Mouse (Mus musculus) intestine, embryonic 14.5 days (tissue): ENCODE measurements around the gene Chrna4. TPM values are rescaled to one million over a fixed set of nuclear protein-coding genes. Genes with fewer than 3 reads are reported as not detected.

ENCODE experiments used
- ATAC-seq: fragments of 200-750 bp; cut with Nextera tagmentation; replicated peaks from 2 replicates; pipeline ENCODE4 v1.8.0; 2017; ENCODE audit warnings: low read depth, moderate number of reproducible peaks, moderate TSS enrichment, moderate library complexity; ENCODE audit not compliant: low FRiP score, low TSS enrichment
- DNase-seq: peaks from one replicate; pipeline ENCODE4 v3.0.0-alpha.2; 2018; ENCODE audit warnings: low spot score
- H3K27ac ChIP-seq: fragments of 300-500 bp; sonication (generic); 2 replicates; pipeline ENCODE4 v1.5.1; 2014; ENCODE audit warnings: low read depth, mild to moderate bottlenecking, control low read depth
- H3K27me3 ChIP-seq: fragments of 300-500 bp; sonication (generic); replicated peaks from 2 replicates; pipeline ENCODE4 v1.6.1; 2014; ENCODE audit warnings: low read length, control low read depth; ENCODE audit not compliant: control insufficient read depth, insufficient read depth
- H3K36me3 ChIP-seq: fragments of 300-500 bp; sonication (generic); 2 replicates; pipeline ENCODE4 v1.6.1; 2014; ENCODE audit warnings: low read length, control low read depth; ENCODE audit not compliant: control insufficient read depth, insufficient read depth
- H3K4me1 ChIP-seq: fragments of 300-500 bp; sonication (generic); replicated peaks from 2 replicates; pipeline ENCODE4 v1.6.1; 2014; ENCODE audit warnings: low read length, control low read depth, mixed read lengths; ENCODE audit not compliant: control insufficient read depth, insufficient read depth
- H3K4me2 ChIP-seq: fragments of 300-500 bp; sonication (generic); 2 replicates; pipeline ENCODE4 v1.6.1; 2014; ENCODE audit warnings: low read length
- H3K4me3 ChIP-seq: fragments of 300-500 bp; sonication (generic); 2 replicates; pipeline ENCODE4 v1.5.1; 2014; ENCODE audit warnings: low read depth, low read length, control low read depth, mixed read lengths
- H3K9ac ChIP-seq: fragments of 300-500 bp; sonication (generic); 2 replicates; pipeline ENCODE4 v1.6.1; 2014; ENCODE audit warnings: mild to moderate bottlenecking, low read length
- H3K9me3 ChIP-seq: fragments of 300-500 bp; sonication (generic); 2 replicates; pipeline ENCODE4 v1.6.1; 2016; ENCODE audit warnings: low read length, control low read depth; ENCODE audit not compliant: control insufficient read depth
- WGBS: fragments of 180-500 bp; shearing (Covaris S2); extraction: QIAGEN DNeasy Blood & Tissue Kit; methylation state at CpG from one replicate; pipeline ENCODE4 v1.1.7; 2014; 5-methylcytosine and 5-hydroxymethylcytosine counted together
- polyA plus RNA-seq: library from polyadenylated mRNA; unstranded; fragments of >200 nt; fragmentation: Nextera tagmentation; extraction: Ambion mirVana; gene quantifications from 2 replicates; pipeline ENCODE4 v1.2.1, GENCODE M21; 2014

The Chrna4 gene
- polyA plus RNA-seq, 1 experiment from 2014 or later, result 2.1 TPM

DNA sequence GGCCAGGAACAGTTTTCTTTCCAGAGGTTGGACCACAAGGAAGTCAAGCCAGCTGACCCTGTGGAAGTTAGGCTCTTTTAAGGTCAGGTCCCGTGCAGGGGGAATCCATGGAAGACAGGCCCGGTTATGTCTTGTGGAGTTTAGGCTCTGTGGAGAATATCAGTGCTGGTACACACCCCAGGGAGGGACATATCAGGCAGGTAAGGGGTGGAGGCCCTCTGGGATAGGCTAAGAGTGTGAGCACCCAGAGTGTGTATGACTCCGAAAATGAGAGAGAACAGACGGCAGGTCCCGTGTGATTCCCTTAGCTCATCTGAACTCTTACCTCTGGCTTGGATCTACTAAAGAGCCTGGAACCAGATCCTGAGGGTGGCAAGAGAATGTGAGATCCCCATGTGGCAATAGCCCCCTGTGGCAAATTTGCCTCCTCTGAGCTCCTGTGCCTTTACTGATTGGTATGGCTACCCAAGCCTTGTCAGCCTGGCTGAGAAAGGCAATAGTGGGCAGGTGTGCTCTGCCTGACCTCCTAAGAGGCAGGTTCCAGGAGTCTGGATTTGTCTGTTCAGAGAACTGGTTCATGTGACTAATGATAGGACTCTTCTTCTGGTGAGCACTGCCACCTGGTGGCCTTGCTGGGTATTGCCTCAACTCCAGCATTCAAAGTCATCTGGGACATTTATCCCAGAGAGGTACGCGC is 28.5 kb upstream of the Chrna4 start:
- WGBS, result 62% methylated on average over 7 of the region's 7 CpGs
- no peaks in the 10 kb centered on the region for H3K9me3 ChIP-seq
- no peak overlapping the region for H3K9ac ChIP-seq

DNA sequence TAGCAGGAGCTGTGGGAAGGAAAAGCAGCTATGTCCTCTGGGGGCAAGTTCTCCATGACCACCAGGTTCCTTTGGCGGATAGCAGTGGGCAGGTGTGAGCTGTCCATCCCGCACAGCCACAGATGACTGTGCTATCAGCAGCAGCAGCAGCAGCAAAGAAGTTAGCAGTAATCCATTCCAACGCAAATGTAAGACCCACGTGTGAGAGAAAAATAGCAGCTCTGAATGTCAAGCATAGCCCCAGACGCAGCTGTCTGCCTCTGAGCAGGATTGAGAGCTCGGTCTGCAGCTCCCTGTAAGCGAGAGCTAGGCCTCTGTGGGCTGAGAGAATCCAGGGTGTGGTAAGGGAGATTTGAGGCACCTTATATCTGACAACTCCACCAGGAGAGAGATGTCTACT is 26.8 kb upstream of the Chrna4 start:
- H3K4me3 ChIP-seq, result no peak overlapping the region
- H3K9ac ChIP-seq, result no peak overlapping the region
- H3K27me3 ChIP-seq, result 0 out of 2 replicates have a peak, but pooled peaks cover 3% of the 10 kb centered on the region
- no peaks in the 10 kb centered on the region for H3K9me3 ChIP-seq
- H3K36me3 ChIP-seq, result no peaks in the 10 kb centered on the region
- H3K27ac ChIP-seq, result no peak overlapping the region
- H3K4me2 ChIP-seq, result no peak overlapping the region
- DNase-seq (no peak), ATAC-seq (no peak)
- 52% methylated on average over 7 of the region's 7 CpGs for WGBS
- H3K4me1 ChIP-seq, result no peaks in the 10 kb centered on the region

More for the DNA sequence above, 28.5 kb upstream of the Chrna4 start:
- Histone ChIP-seq H3K4me2 (no peak overlapping the region), H3K27ac (no peak overlapping the region), H3K27me3 (no peaks in the 10 kb centered on the region), H3K4me3 (no peak overlapping the region), H3K36me3 (no peaks in the 10 kb centered on the region), H3K4me1 (no peaks in the 10 kb centered on the region)
- DNase-seq (peak; percentile 95), ATAC-seq (0 out of 2 replicates have a peak, but pooled peaks have one; percentile 32)

DNA sequence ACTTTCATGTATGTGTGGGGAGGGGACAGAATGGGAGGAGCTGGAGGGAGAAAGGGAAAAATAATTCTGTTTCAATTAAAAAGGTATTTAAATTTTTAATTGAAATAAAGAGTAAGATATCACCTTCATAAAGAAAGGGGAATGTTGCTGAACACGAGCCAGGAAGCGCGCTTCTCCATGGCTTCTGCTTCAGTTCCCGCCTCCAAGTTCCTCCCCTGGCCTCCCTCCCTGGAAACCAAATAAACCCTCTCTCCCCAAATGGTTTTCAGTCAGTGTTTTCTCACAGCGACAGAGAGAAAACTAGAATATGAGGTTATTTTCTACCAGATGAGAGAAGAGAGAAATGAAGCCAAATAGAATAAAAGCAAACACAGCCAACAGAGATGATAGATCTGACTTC is 25.2 kb upstream of the Chrna4 start:
- Histone ChIP-seq H3K9ac (no peak overlapping the region), H3K4me1 (no peaks in the 10 kb centered on the region), H3K9me3 (no peaks in the 10 kb centered on the region), H3K4me2 (no peak overlapping the region), H3K27ac (no peak overlapping the region), H3K36me3 (no peaks in the 10 kb centered on the region), H3K4me3 (no peak overlapping the region), H3K27me3 (0 out of 2 replicates have a peak, but pooled peaks cover 3% of the 10 kb centered on the region)
- DNase-seq (no peak), ATAC-seq (no peak)
- 71% methylated on average over 5 of the region's 5 CpGs for WGBS

DNA sequence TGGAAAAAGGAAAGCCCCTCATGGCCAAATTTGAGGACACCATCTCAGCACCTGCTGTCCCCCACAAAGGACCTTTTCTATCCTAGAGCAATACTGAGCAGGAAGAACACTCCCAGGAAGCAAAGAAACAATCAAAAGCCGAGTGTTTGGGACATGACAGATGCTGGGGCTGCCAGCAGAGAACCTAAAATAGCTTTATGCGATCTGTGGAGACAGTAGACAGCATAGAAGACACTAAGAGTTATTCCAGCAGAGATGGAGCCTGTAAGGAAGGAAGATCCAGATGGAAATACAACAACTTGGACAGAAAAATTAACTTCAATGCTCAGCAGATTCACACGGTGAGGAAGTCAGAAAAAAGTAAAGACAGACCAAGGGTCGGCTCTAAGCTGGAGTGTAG is 22.5 kb upstream of the Chrna4 start:
- Histone ChIP-seq H3K4me3 (no peak overlapping the region), H3K9me3 (no peaks in the 10 kb centered on the region)
- WGBS, result 32% methylated on average over 4 of the region's 4 CpGs

DNA sequence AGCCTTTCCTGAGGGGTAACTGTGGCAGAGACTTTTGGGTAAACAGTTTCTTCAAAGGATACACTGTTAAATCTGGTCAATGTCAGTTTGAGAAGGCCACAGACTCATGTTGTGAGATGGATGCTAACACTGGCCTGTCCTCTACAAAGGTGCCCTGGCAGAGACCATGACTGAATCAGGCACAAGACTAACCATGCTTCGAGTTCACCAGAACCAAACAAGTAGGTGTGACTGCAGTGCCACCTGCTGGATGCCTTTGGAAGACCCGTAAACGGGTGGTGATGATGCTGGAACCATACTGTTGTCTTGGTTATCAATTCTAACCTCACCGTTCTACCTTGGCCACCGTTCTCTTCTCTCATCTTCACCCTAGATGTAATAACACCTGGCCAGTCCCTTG is 16.8 kb upstream of the Chrna4 start:
- ATAC-seq (0 out of 2 replicates have a peak, but pooled peaks have one; percentile 43), DNase-seq (peak; percentile 90)
- Histone ChIP-seq H3K27me3 (peaks cover 2% of the 10 kb centered on the region; the same call in 1 of the 2 replicates), H3K9me3 (no peaks in the 10 kb centered on the region), H3K9ac (no peak overlapping the region), H3K4me1 (no peaks in the 10 kb centered on the region), H3K4me3 (no peak overlapping the region), H3K27ac (no peak overlapping the region), H3K4me2 (no peak overlapping the region), H3K36me3 (no peaks in the 10 kb centered on the region)
- 21% methylated on average over 5 of the region's 5 CpGs for WGBS

More for the DNA sequence above, 22.5 kb upstream of the Chrna4 start:
- Histone ChIP-seq H3K36me3 (no peaks in the 10 kb centered on the region), H3K27ac (no peak overlapping the region), H3K4me2 (no peak overlapping the region), H3K9ac (no peak overlapping the region), H3K27me3 (peaks cover 5% of the 10 kb centered on the region; the same call in 1 of the 2 replicates), H3K4me1 (no peaks in the 10 kb centered on the region)
- ATAC-seq (no peak), DNase-seq (no peak)

DNA sequence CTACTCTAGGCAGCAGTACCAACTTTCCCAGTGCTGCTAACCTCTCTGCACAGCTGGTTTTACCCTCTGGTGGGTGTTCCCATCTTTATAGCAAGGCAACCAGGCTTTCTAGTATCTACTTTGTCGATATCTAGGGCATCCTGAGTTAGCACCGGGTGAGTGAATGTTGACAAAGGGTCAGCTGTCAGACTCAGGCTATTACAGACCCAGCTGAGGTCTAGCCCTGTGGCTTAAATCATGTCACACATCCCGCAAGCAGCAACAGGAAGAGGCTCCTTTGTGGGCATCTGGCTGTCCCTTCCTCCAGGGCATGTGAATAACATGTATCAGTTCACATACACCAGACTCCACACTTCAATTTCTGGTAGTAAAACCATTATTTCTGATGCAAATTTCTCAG is 14.8 kb upstream of the Chrna4 start:
- no peak for ATAC-seq
- no peaks in the 10 kb centered on the region for H3K9me3 ChIP-seq

DNA sequence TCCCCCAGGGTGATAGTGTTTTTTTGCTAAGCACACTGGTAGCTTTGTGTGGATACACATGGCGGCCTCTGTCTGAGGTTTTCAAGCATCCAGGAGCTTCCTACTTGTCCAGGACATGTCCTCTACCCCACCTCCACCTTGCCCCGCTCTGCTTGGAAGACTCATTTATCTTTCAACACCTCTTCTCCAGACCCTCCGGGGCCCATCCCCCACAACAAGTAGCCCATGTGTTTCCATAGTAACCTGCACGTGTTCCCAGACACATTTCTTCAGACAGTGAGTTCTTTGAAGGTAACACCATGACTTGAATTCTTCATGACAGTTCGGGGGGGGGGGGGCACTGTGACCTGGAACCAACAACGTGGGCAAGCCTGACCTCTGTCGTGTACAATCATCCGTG is 14.0 kb upstream of the Chrna4 start:
- 46% methylated on average over 8 of the region's 8 CpGs for WGBS
- H3K9ac ChIP-seq, result no peak overlapping the region
- ATAC-seq (no peak), DNase-seq (no peak)
- H3K36me3 ChIP-seq, result no peaks in the 10 kb centered on the region
- H3K4me2 ChIP-seq, result no peak overlapping the region
- H3K4me3 ChIP-seq, result no peak overlapping the region
- no peak overlapping the region for H3K27ac ChIP-seq
- H3K4me1 ChIP-seq, result no peaks in the 10 kb centered on the region
- no peaks in the 10 kb centered on the region for H3K9me3 ChIP-seq
- peaks cover 2% of the 10 kb centered on the region; the same call in 1 of the 2 replicates for H3K27me3 ChIP-seq

More for the DNA sequence above, 14.8 kb upstream of the Chrna4 start:
- no peak for DNase-seq
- 23% methylated on average over 3 of the region's 3 CpGs for WGBS
- no peaks in the 10 kb centered on the region for H3K4me1 ChIP-seq
- H3K9ac ChIP-seq, result no peak overlapping the region
- H3K36me3 ChIP-seq, result no peaks in the 10 kb centered on the region
- no peak overlapping the region for H3K27ac ChIP-seq
- peaks cover 2% of the 10 kb centered on the region; the same call in 1 of the 2 replicates for H3K27me3 ChIP-seq
- no peak overlapping the region for H3K4me3 ChIP-seq
- H3K4me2 ChIP-seq, result no peak overlapping the region

DNA sequence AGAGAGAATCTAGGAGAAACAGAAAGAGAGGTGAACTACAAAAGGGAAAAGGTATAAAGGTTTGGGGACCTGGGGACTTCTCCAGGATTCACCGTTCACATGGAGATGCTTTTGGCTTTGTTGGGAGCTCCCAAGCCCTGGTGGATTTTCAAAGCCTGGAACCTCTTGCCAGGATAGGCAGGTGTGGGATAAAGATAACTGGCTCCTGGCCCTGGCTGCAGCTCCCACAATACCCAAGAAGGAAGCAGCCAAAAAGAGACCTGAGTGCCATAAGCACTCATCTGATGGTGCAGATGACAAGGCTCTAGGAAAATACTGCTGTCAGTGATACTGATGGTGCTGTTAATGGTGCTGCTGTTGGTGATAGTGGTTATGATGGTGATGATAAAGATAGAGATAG is 8.8 kb upstream of the Chrna4 start:
- H3K9ac ChIP-seq, result no peak overlapping the region
- 86% methylated on average over 1 of the region's 1 CpGs for WGBS
- H3K4me3 ChIP-seq, result no peak overlapping the region
- no peaks in the 10 kb centered on the region for H3K36me3 ChIP-seq
- H3K4me2 ChIP-seq, result no peak overlapping the region
- no peaks in the 10 kb centered on the region for H3K9me3 ChIP-seq
- H3K27me3 ChIP-seq, result 0 out of 2 replicates have a peak, but pooled peaks cover 2% of the 10 kb centered on the region
- DNase-seq (no peak), ATAC-seq (no peak)
- no peak overlapping the region for H3K27ac ChIP-seq
- H3K4me1 ChIP-seq, result no peaks in the 10 kb centered on the region

DNA sequence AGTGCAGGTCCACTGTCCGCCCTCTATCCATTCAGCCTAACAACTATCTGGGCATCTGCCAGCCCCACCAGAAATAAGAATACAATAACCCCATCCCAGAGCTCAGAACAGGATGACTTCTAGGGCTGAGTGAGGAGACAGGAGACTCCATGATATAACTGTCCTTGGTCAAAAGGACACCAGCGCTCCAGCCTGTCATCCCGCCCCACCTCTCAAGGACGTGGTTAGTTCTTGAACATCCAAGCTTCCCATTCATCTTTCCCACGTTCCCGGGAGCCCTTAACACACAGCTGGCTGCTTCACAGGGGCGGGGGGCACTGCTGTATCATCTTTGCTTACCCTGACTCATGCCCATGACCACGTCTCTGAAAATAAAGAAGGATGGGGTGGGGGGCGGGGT is 5.6 kb upstream of the Chrna4 start:
- H3K9me3 ChIP-seq, result no peaks in the 10 kb centered on the region
- ATAC-seq (no peak), DNase-seq (no peak)
- no peak overlapping the region for H3K4me2 ChIP-seq
- WGBS, result 75% methylated on average over 9 of the region's 9 CpGs
- no peak overlapping the region for H3K27ac ChIP-seq
- no peaks in the 10 kb centered on the region for H3K36me3 ChIP-seq
- 0 out of 2 replicates have a peak, but pooled peaks cover 2% of the 10 kb centered on the region for H3K27me3 ChIP-seq
- no peak overlapping the region for H3K4me3 ChIP-seq
- H3K4me1 ChIP-seq, result no peaks in the 10 kb centered on the region
- no peak overlapping the region for H3K9ac ChIP-seq
